Mouse (Mus musculus) stomach, postnatal 0 days (tissue): Measurements from ENCODE around the gene Olfr622. TPM values are rescaled to one million over a fixed set of nuclear protein-coding genes. Genes with fewer than 3 reads are reported as not detected.

Source experiments
- ATAC-seq: fragments of 200-750 bp; cut with Nextera tagmentation; 2 replicates; pipeline ENCODE4 v1.8.0; 2017; ENCODE audit not compliant: low FRiP score, low TSS enrichment
- DNase-seq: peaks from one replicate; pipeline ENCODE4 v3.0.0-alpha.2; 2016; ENCODE audit warnings: low spot score
- H3K27ac ChIP-seq: fragments of 300-500 bp; sonication (generic); replicated peaks from 2 replicates; pipeline ENCODE4 v1.5.1; 2014; ENCODE audit warnings: mild to moderate bottlenecking, control low read depth
- H3K27me3 ChIP-seq: fragments of 300-500 bp; sonication (generic); 2 replicates; pipeline ENCODE4 v1.6.1; 2014; ENCODE audit warnings: low read length; ENCODE audit not compliant: control insufficient read depth, insufficient read depth
- H3K36me3 ChIP-seq: fragments of 300-500 bp; sonication (generic); 2 replicates; pipeline ENCODE4 v1.6.1; 2014; ENCODE audit warnings: low read length, mixed read lengths; ENCODE audit not compliant: control insufficient read depth, insufficient read depth
- H3K4me1 ChIP-seq: fragments of 300-500 bp; sonication (generic); replicated peaks from 2 replicates; pipeline ENCODE4 v1.6.1; 2014; ENCODE audit warnings: antibody characterized with exemption; ENCODE audit not compliant: control insufficient read depth, insufficient read depth
- H3K4me2 ChIP-seq: fragments of 300-500 bp; sonication (generic); replicated peaks from 2 replicates; pipeline ENCODE4 v1.6.1; 2014; ENCODE audit warnings: low read depth, mild to moderate bottlenecking, control low read depth, moderate library complexity
- H3K4me3 ChIP-seq: fragments of 300-500 bp; sonication (generic); 2 replicates; pipeline ENCODE4 v1.5.1; 2014; ENCODE audit warnings: low read depth, low read length, control low read depth
- H3K9ac ChIP-seq: fragments of 300-500 bp; sonication (generic); 2 replicates; pipeline ENCODE4 v1.6.1; 2014; ENCODE audit warnings: mild to moderate bottlenecking, low read length, control low read depth, mixed read lengths
- H3K9me3 ChIP-seq: fragments of 300-500 bp; sonication (generic); 2 replicates; pipeline ENCODE4 v1.6.1; 2016; ENCODE audit warnings: low read length; ENCODE audit not compliant: control insufficient read depth
- CTCF ChIP-seq: IDR thresholded peaks from 2 replicates; pipeline ENCODE4 v1.5.1; 2016; ENCODE audit warnings: antibody characterized with exemption, low read depth, mild to moderate bottlenecking, moderate library complexity
- EP300 ChIP-seq: optimal IDR thresholded peaks from 2 replicates; pipeline ENCODE3; 2016; ENCODE audit warnings: antibody characterized with exemption
- WGBS: fragments of 180-500 bp; shearing (Covaris S2); extraction: QIAGEN DNeasy Blood & Tissue Kit; methylation state at CpG from one replicate; pipeline ENCODE4 v1.1.7; 2014; 5-methylcytosine and 5-hydroxymethylcytosine counted together
- polyA plus RNA-seq: library from polyadenylated mRNA; unstranded; fragments of >200 nt; fragmentation: Nextera tagmentation; extraction: Ambion mirVana; gene quantifications from 2 replicates; pipeline ENCODE4 v1.2.1, GENCODE M21; 2015

Olfr622 gene
- polyA plus RNA-seq, 1 experiment from 2014 or later = not detected

- no peak within 1 kb of the TSS for H3K27ac ChIP-seq
- no peak within 1 kb of the TSS for H3K9ac ChIP-seq
- H3K36me3 ChIP-seq = no peaks in the 10 kb centered on the region
- no peak for TF ChIP-seq EP300
- no peak for ATAC-seq
- no peak within 1 kb of the TSS for H3K4me3 ChIP-seq
- H3K27me3 ChIP-seq = no peaks in the 10 kb centered on the region
- DNase-seq = no peak
- 62% methylated on average over 2 of the region's 2 CpGs for WGBS
- no peaks in the 10 kb centered on the region for H3K9me3 ChIP-seq
- H3K4me2 ChIP-seq = no peak within 1 kb of the TSS
- no peaks in the 10 kb centered on the region for H3K4me1 ChIP-seq
Observed at GRCm38 (mm10) chr7:103612434-103612833, 30.1 kb downstream of the Olfr622 start, which contains the start of gene Olfr620. Gene Olfr620 (minus strand): TSS chr7:103612534.

DNA sequence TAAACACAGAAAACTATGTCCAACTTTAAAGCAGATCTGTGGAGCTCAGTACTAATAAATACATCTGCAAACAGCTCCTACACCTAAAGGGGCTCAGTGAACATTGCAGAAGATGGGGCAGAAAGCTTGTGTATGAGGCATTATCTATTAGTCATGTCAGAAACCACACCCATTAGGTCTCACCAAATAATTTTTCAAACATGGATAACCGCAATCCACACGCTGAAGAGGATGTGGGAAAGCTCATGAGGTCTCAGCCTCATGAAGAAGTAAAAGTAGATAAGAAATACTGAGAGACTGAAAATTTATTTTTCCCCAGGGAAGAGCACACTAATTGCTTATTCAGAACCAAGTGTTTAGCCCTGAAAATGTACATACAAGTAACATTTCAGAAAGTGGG is 35.1 kb downstream of the Olfr622 start:
- H3K9ac ChIP-seq = no peak overlapping the region
- TF ChIP-seq CTCF = no peak
- TF ChIP-seq EP300 = no peak
- H3K4me1 ChIP-seq = no peaks in the 10 kb centered on the region
- H3K9me3 ChIP-seq = no peaks in the 10 kb centered on the region
- DNase-seq (no peak), ATAC-seq (no peak)
- H3K4me3 ChIP-seq = no peak overlapping the region
- H3K27me3 ChIP-seq = no peaks in the 10 kb centered on the region
- H3K4me2 ChIP-seq = no peak overlapping the region
- H3K36me3 ChIP-seq = no peaks in the 10 kb centered on the region
- no peak overlapping the region for H3K27ac ChIP-seq
- WGBS = 53% methylated on average over 2 of the region's 2 CpGs

DNA sequence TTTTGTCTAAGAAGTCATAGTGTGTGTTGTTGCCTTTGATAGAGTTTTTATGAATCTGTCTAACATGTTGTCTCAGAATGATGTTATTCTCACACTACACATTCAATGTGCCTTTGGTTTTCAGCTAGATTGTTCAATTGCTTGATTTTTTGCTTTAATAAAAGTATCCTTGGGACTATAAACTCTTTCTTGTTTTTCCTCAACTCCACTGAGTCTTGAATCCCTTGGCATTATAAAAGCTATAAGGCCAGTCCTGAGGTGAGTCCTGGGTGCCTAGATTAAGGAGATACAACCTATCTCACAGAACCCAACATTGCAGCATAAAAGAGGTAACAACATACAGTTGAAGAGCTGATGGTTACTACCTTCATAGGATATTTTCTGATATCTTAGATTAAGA is 42.2 kb downstream of the Olfr622 start, which contains the start of gene Olfr619:
Gene Olfr619 (plus strand): TSS at position 301 of the 400 bp plus-strand sequence.
- no peak within 1 kb of the TSS for H3K4me3 ChIP-seq
- ATAC-seq (no peak), DNase-seq (no peak)
- no peaks in the 10 kb centered on the region for H3K4me1 ChIP-seq
- H3K9ac ChIP-seq = no peak within 1 kb of the TSS
- TF ChIP-seq CTCF (no peak), EP300 (no peak)
- H3K4me2 ChIP-seq = no peak within 1 kb of the TSS
- no peaks in the 10 kb centered on the region for H3K27me3 ChIP-seq
- no peak within 1 kb of the TSS for H3K27ac ChIP-seq
- no peaks in the 10 kb centered on the region for H3K9me3 ChIP-seq
- H3K36me3 ChIP-seq = no peaks in the 10 kb centered on the region

- 54% methylated on average over 2 of the region's 2 CpGs for WGBS
- no peak for TF ChIP-seq EP300
- no peak for TF ChIP-seq CTCF
- H3K4me2 ChIP-seq = no peak within 1 kb of the TSS
Observed at GRCm38 (mm10) chr7:103589803-103590202, 52.7 kb downstream of the Olfr622 start, which contains the start of gene Olfr618. Gene Olfr618 (plus strand): TSS chr7:103590103.

More at GRCm38 (mm10) chr7:103589803-103590202, 52.7 kb downstream of the Olfr622 start, which contains the start of gene Olfr618:
- no peak within 1 kb of the TSS for H3K9ac ChIP-seq
- ATAC-seq = no peak
- H3K9me3 ChIP-seq = no peaks in the 10 kb centered on the region
- no peaks in the 10 kb centered on the region for H3K27me3 ChIP-seq
- no peaks in the 10 kb centered on the region for H3K4me1 ChIP-seq
- no peak for DNase-seq
- no peaks in the 10 kb centered on the region for H3K36me3 ChIP-seq
- H3K4me3 ChIP-seq = no peak within 1 kb of the TSS
- H3K27ac ChIP-seq = no peak within 1 kb of the TSS

Other genes starting within 250 kb of the Olfr622 start
- not detected in 2 replicates for gene Usp17lc, start 227.6 kb downstream of the Olfr622 start, polyA plus RNA-seq
- not detected in 2 replicates for gene Olfr605, start 197.3 kb downstream of the Olfr622 start, polyA plus RNA-seq
- gene Olfr606, start 193.7 kb downstream of the Olfr622 start, polyA plus RNA-seq = not detected in 2 replicates
- not detected in 2 replicates for gene Olfr607, start 178.6 kb downstream of the Olfr622 start, polyA plus RNA-seq
- not detected in 2 replicates for gene Olfr608, start 172.8 kb downstream of the Olfr622 start, polyA plus RNA-seq
- not detected in 2 replicates for gene Olfr609, start 144.6 kb downstream of the Olfr622 start, polyA plus RNA-seq
- not detected in 2 replicates for gene Olfr610, start 130.6 kb downstream of the Olfr622 start, polyA plus RNA-seq
- gene Olfr611, start 121.9 kb downstream of the Olfr622 start, polyA plus RNA-seq = not detected in 2 replicates
- gene Olfr612, start 100.0 kb downstream of the Olfr622 start, polyA plus RNA-seq = not detected in 2 replicates
- not detected in 2 replicates for gene Olfr613, start 94.6 kb downstream of the Olfr622 start, polyA plus RNA-seq
- gene Olfr615, start 86.6 kb downstream of the Olfr622 start, polyA plus RNA-seq = not detected in 2 replicates
- gene Olfr616, start 73.6 kb downstream of the Olfr622 start, polyA plus RNA-seq = not detected in 2 replicates
- not detected in 2 replicates for gene Olfr617, start 69.6 kb downstream of the Olfr622 start, polyA plus RNA-seq
- 0.10 and 0.22 TPM in 2 replicates for gene Olfr618, start 52.6 kb downstream of the Olfr622 start, polyA plus RNA-seq
- not detected in 2 replicates for gene Olfr619, start 42.1 kb downstream of the Olfr622 start, polyA plus RNA-seq
- gene Olfr620, start 30.2 kb downstream of the Olfr622 start, polyA plus RNA-seq = 0.10 TPM in 1 of 2 replicates, not detected in the other
- gene Olfr623, start 21.0 kb upstream of the Olfr622 start, polyA plus RNA-seq = not detected in 2 replicates
- 0.02 TPM in 1 of 2 replicates, not detected in the other for gene Olfr624, start 28.5 kb upstream of the Olfr622 start, polyA plus RNA-seq
- not detected in 2 replicates for gene Olfr625-ps1, start 40.0 kb upstream of the Olfr622 start, polyA plus RNA-seq
- not detected in 2 replicates for gene Olfr243, start 72.0 kb upstream of the Olfr622 start, polyA plus RNA-seq
- not detected in 2 replicates for gene Olfr628, start 87.7 kb upstream of the Olfr622 start, polyA plus RNA-seq
- gene Olfr629, start 102.2 kb upstream of the Olfr622 start, polyA plus RNA-seq = not detected in 2 replicates
- not detected in 2 replicates for gene Olfr630, start 114.6 kb upstream of the Olfr622 start, polyA plus RNA-seq
- gene Olfr69, start 128.9 kb upstream of the Olfr622 start, polyA plus RNA-seq = not detected in 2 replicates
- 0.02 TPM in 1 of 2 replicates, not detected in the other for gene Olfr68, start 137.0 kb upstream of the Olfr622 start, polyA plus RNA-seq
- not detected in 2 replicates for gene Olfr67, start 149.1 kb upstream of the Olfr622 start, polyA plus RNA-seq
- 137 and 177 TPM in 2 replicates for gene Hbb-bt, start 171.3 kb upstream of the Olfr622 start, polyA plus RNA-seq
- 597 and 747 TPM in 2 replicates for gene Hbb-bs, start 185.4 kb upstream of the Olfr622 start, polyA plus RNA-seq
- not detected in 2 replicates for gene Hbb-bh2, start 197.8 kb upstream of the Olfr622 start, polyA plus RNA-seq
- not detected in 2 replicates for gene Hbb-bh1, start 200.5 kb upstream of the Olfr622 start, polyA plus RNA-seq
- gene Hbb-y, start 210.5 kb upstream of the Olfr622 start, polyA plus RNA-seq = not detected in 2 replicates
- gene Olfr66, start 243.6 kb upstream of the Olfr622 start, polyA plus RNA-seq = not detected in 2 replicates